Mouse (Mus musculus) liver, embryonic 11.5 days (tissue): Measurements from ENCODE around the gene Tpp2. TPM values are rescaled to one million over a fixed set of nuclear protein-coding genes. Genes with fewer than 3 reads are reported as not detected.

Experiments
- ATAC-seq: fragments of 200-750 bp; cut with Nextera tagmentation; replicated peaks from 2 replicates; pipeline ENCODE4 v1.8.0; 2017; ENCODE audit warnings: moderate number of reproducible peaks, mild to moderate bottlenecking, moderate TSS enrichment, moderate library complexity; ENCODE audit not compliant: low FRiP score
- DNase-seq: peaks from one replicate; pipeline ENCODE4 v3.0.0-alpha.2; 2017; ENCODE audit warnings: low spot score
- H3K27ac ChIP-seq: fragments of 300-500 bp; sonication (generic); 2 replicates; pipeline ENCODE4 v1.5.1; 2014; ENCODE audit warnings: mild to moderate bottlenecking, low read depth, low read length, control low read depth
- H3K27me3 ChIP-seq: fragments of 300-500 bp; sonication (generic); replicated peaks from 2 replicates; pipeline ENCODE4 v1.6.1; 2014; ENCODE audit warnings: low read length, mixed read lengths; ENCODE audit not compliant: control insufficient read depth, insufficient read depth
- H3K36me3 ChIP-seq: fragments of 300-500 bp; sonication (generic); 2 replicates; pipeline ENCODE4 v1.6.1; 2014; ENCODE audit warnings: mild to moderate bottlenecking, low read length, moderate library complexity, mixed read lengths; ENCODE audit not compliant: control insufficient read depth, insufficient read depth
- H3K4me1 ChIP-seq: fragments of 300-500 bp; sonication (generic); replicated peaks from 2 replicates; pipeline ENCODE4 v1.6.1; 2014; ENCODE audit warnings: low read length, mixed read lengths; ENCODE audit not compliant: control insufficient read depth, insufficient read depth
- H3K4me2 ChIP-seq: fragments of 300-500 bp; sonication (generic); 2 replicates; pipeline ENCODE4 v1.6.1; 2014; ENCODE audit warnings: mild to moderate bottlenecking, control low read depth, moderate library complexity
- H3K4me3 ChIP-seq: fragments of 300-500 bp; sonication (generic); 2 replicates; pipeline ENCODE4 v1.5.1; 2014; ENCODE audit warnings: low read depth, low read length, control low read depth
- H3K9ac ChIP-seq: fragments of 300-500 bp; sonication (generic); 2 replicates; pipeline ENCODE4 v1.6.1; 2014; ENCODE audit warnings: low read depth, low read length, control low read depth
- H3K9me3 ChIP-seq: fragments of 300-500 bp; sonication (generic); 2 replicates; pipeline ENCODE4 v1.6.1; 2016; ENCODE audit warnings: low read length, inconsistent platforms, mixed read lengths; ENCODE audit not compliant: control insufficient read depth
- WGBS: fragments of 180-500 bp; shearing (Covaris S2); extraction: QIAGEN DNeasy Blood & Tissue Kit; methylation state at CpG from one replicate; pipeline ENCODE4 v1.1.7; 2014; 5-methylcytosine and 5-hydroxymethylcytosine counted together
- polyA plus RNA-seq: library from polyadenylated mRNA; unstranded; fragments of >200 nt; fragmentation: Nextera tagmentation; extraction: Ambion mirVana; gene quantifications from 2 replicates; pipeline ENCODE4 v1.2.1, GENCODE M21; 2014

Gene Tpp2
- polyA plus RNA-seq, 1 experiment from 2014 or later: 59.9 TPM

- Histone ChIP-seq H3K9me3 (no peaks in the 10 kb centered on the region), H3K4me3 (no peak overlapping the region), H3K4me2 (no peak overlapping the region), H3K4me1 (no peaks in the 10 kb centered on the region), H3K27ac (no peak overlapping the region), H3K9ac (no peak overlapping the region), H3K27me3 (no peaks in the 10 kb centered on the region), H3K36me3 (peaks cover 7% of the 10 kb centered on the region; the same call in 1 of the 2 replicates)
- DNase-seq (no peak), ATAC-seq (no peak)
- 84% methylated on average over 3 of the region's 3 CpGs for WGBS
Measured at GRCm38 (mm10) chr1:43969361-43969760, 35.9 kb downstream of the Tpp2 start.

- Histone ChIP-seq H3K27me3 (no peaks in the 10 kb centered on the region), H3K4me3 (no peak overlapping the region), H3K36me3 (peaks cover 7% of the 10 kb centered on the region; the same call in 1 of the 2 replicates), H3K27ac (no peak overlapping the region), H3K9ac (no peak overlapping the region), H3K9me3 (no peaks in the 10 kb centered on the region), H3K4me1 (no peaks in the 10 kb centered on the region), H3K4me2 (no peak overlapping the region)
- no peak for DNase-seq
- 71% methylated on average over 3 of the region's 3 CpGs for WGBS
- no peak for ATAC-seq
Measured at GRCm38 (mm10) chr1:43971089-43971488, 37.6 kb downstream of the Tpp2 start.

GRCm38 (mm10) chr1:43996914-43997589 lies 63.6 kb downstream of the Tpp2 start:
- ATAC-seq: no peak
- 92% methylated on average over 4 of the region's 4 CpGs for WGBS
- H3K9ac ChIP-seq: no peak overlapping the region
- no peaks in the 10 kb centered on the region for H3K9me3 ChIP-seq
- H3K4me2 ChIP-seq: no peak overlapping the region
- H3K27ac ChIP-seq: no peak overlapping the region
- H3K27me3 ChIP-seq: no peaks in the 10 kb centered on the region
- no peak for DNase-seq
- H3K36me3 ChIP-seq: peaks cover 29% of the 10 kb centered on the region
- H3K4me1 ChIP-seq: no peaks in the 10 kb centered on the region
- H3K4me3 ChIP-seq: no peak overlapping the region

- Histone ChIP-seq H3K27me3 (no peaks in the 10 kb centered on the region), H3K27ac (no peak overlapping the region), H3K4me1 (no peaks in the 10 kb centered on the region), H3K4me3 (no peak overlapping the region), H3K4me2 (no peak overlapping the region), H3K9me3 (no peaks in the 10 kb centered on the region), H3K36me3 (peaks cover 5% of the 10 kb centered on the region; the same call in 1 of the 2 replicates), H3K9ac (no peak overlapping the region)
- no peak for DNase-seq
- ATAC-seq: no peak
- WGBS: 94% methylated on average over 2 of the region's 2 CpGs
Measured at GRCm38 (mm10) chr1:44004513-44004912, 71.1 kb downstream of the Tpp2 start.

GRCm38 (mm10) chr1:44015556-44015955 lies 82.1 kb downstream of the Tpp2 start:
- Histone ChIP-seq H3K4me1 (no peaks in the 10 kb centered on the region), H3K36me3 (no peaks in the 10 kb centered on the region), H3K9ac (no peak overlapping the region), H3K27ac (no peak overlapping the region), H3K4me3 (no peak overlapping the region), H3K9me3 (no peaks in the 10 kb centered on the region), H3K4me2 (no peak overlapping the region), H3K27me3 (no peaks in the 10 kb centered on the region)
- 71% methylated on average over 2 of the region's 2 CpGs for WGBS
- ATAC-seq (no peak), DNase-seq (no peak)

- no peak for DNase-seq
- ATAC-seq: no peak
- no peaks in the 10 kb centered on the region for H3K27me3 ChIP-seq
Measured at GRCm38 (mm10) chr1:44019934-44020333, 86.5 kb downstream of the Tpp2 start, which contains the start of gene Mettl21c. Gene Mettl21c (minus strand): TSS chr1:44020034.

GRCm38 (mm10) chr1:44022656-44023055 lies 89.2 kb downstream of the Tpp2 start:
- H3K4me3 ChIP-seq: no peak overlapping the region
- no peak for DNase-seq
- no peaks in the 10 kb centered on the region for H3K27me3 ChIP-seq
- no peak overlapping the region for H3K27ac ChIP-seq
- no peak for ATAC-seq
- no peaks in the 10 kb centered on the region for H3K36me3 ChIP-seq
- H3K9ac ChIP-seq: no peak overlapping the region
- 85% methylated on average over 1 of the region's 1 CpGs for WGBS
- H3K9me3 ChIP-seq: no peaks in the 10 kb centered on the region
- H3K4me1 ChIP-seq: no peaks in the 10 kb centered on the region
- no peak overlapping the region for H3K4me2 ChIP-seq

More at GRCm38 (mm10) chr1:44019934-44020333, 86.5 kb downstream of the Tpp2 start, which contains the start of gene Mettl21c:
- H3K27ac ChIP-seq: no peak within 1 kb of the TSS
- no peaks in the 10 kb centered on the region for H3K9me3 ChIP-seq
- no peak within 1 kb of the TSS for H3K4me2 ChIP-seq
- H3K4me3 ChIP-seq: no peak within 1 kb of the TSS
- no peaks in the 10 kb centered on the region for H3K36me3 ChIP-seq
- H3K4me1 ChIP-seq: no peaks in the 10 kb centered on the region
- no peak within 1 kb of the TSS for H3K9ac ChIP-seq

GRCm38 (mm10) chr1:44027651-44028050 lies 94.2 kb downstream of the Tpp2 start:
- WGBS: 85% methylated on average over 1 of the region's 1 CpGs
- no peaks in the 10 kb centered on the region for H3K9me3 ChIP-seq
- no peak overlapping the region for H3K4me3 ChIP-seq
- no peaks in the 10 kb centered on the region for H3K27me3 ChIP-seq
- no peak for ATAC-seq
- no peaks in the 10 kb centered on the region for H3K4me1 ChIP-seq
- no peak overlapping the region for H3K9ac ChIP-seq
- no peak overlapping the region for H3K27ac ChIP-seq
- no peaks in the 10 kb centered on the region for H3K36me3 ChIP-seq
- no peak for DNase-seq
- no peak overlapping the region for H3K4me2 ChIP-seq

GRCm38 (mm10) chr1:44032213-44032612 lies 98.8 kb downstream of the Tpp2 start:
- no peaks in the 10 kb centered on the region for H3K4me1 ChIP-seq
- DNase-seq (no peak), ATAC-seq (no peak)
- no peak overlapping the region for H3K4me2 ChIP-seq
- H3K9ac ChIP-seq: no peak overlapping the region
- H3K36me3 ChIP-seq: no peaks in the 10 kb centered on the region
- 56% methylated on average over 2 of the region's 2 CpGs for WGBS
- H3K27me3 ChIP-seq: no peaks in the 10 kb centered on the region
- no peak overlapping the region for H3K27ac ChIP-seq
- no peaks in the 10 kb centered on the region for H3K9me3 ChIP-seq
- no peak overlapping the region for H3K4me3 ChIP-seq
